Mouse (Mus musculus) kidney, adult 2 months (tissue): Measurements from ENCODE around the gene Gzma. TPM values are rescaled to one million over a fixed set of nuclear protein-coding genes. Genes with fewer than 3 reads are reported as not detected.
A peak's percentile ranks its signal among the peaks of the same experiment; 100 is the strongest.

ENCODE experiments used
- DNase-seq: peaks from one replicate; pipeline ENCODE4 v3.0.0; 2021
- H3K27ac ChIP-seq: fragments of 200-500 bp; 2 replicates; pipeline ENCODE4 v1.5.1; 2012; ENCODE audit warnings: low read depth, low read length, control low read depth, inconsistent platforms; ENCODE audit not compliant: insufficient read depth
- H3K27me3 ChIP-seq: fragments of 200-500 bp; replicated peaks from 2 replicates; pipeline ENCODE4 v1.6.1; 2012; ENCODE audit warnings: mild to moderate bottlenecking, moderate library complexity, low read length, inconsistent platforms; ENCODE audit not compliant: control insufficient read depth, insufficient read depth
- H3K36me3 ChIP-seq: fragments of 200-500 bp; 2 replicates; pipeline ENCODE4 v1.6.1; 2012; ENCODE audit warnings: mild to moderate bottlenecking, moderate library complexity, low read length, inconsistent platforms; ENCODE audit not compliant: control insufficient read depth, insufficient read depth
- H3K4me1 ChIP-seq: fragments of 200-500 bp; 2 replicates; pipeline ENCODE4 v1.6.1; 2011; ENCODE audit warnings: low read length; ENCODE audit not compliant: control insufficient read depth, insufficient read depth
- H3K4me3 ChIP-seq: fragments of 200-500 bp; 2 replicates; pipeline ENCODE4 v1.5.1; 2011; ENCODE audit warnings: mild to moderate bottlenecking, low read depth, low read length, control low read depth; ENCODE audit not compliant: insufficient read depth
- CTCF ChIP-seq: fragments of 200-500 bp; conservative IDR thresholded peaks from 2 replicates; pipeline ENCODE4 v1.5.1; 2011; ENCODE audit warnings: low read depth, mild to moderate bottlenecking, control low read depth, low read length, moderate library complexity, mixed read lengths; ENCODE audit not compliant: insufficient read depth, insufficient read length
- POLR2A ChIP-seq: fragments of 200-500 bp; IDR thresholded peaks from one replicate; pipeline ENCODE4 v1.6.1; 2011; ENCODE audit warnings: low read depth, low read length, control low read depth
- WGBS: fragments of 180-500 bp; shearing (Covaris S2); methylation state at CpG from one replicate; pipeline ENCODE4 v1.1.7; 2018; 5-methylcytosine and 5-hydroxymethylcytosine counted together
- polyA plus RNA-seq: library from polyadenylated mRNA; depleted of rRNA; stranded (reverse); fragments of >200 nt; gene quantifications from 2 replicates; pipeline ENCODE4 v1.2.3, GENCODE M21; 2012; rRNA removed

Gene Gzma
- polyA plus RNA-seq, 1 experiment: 1.1 TPM

DNA sequence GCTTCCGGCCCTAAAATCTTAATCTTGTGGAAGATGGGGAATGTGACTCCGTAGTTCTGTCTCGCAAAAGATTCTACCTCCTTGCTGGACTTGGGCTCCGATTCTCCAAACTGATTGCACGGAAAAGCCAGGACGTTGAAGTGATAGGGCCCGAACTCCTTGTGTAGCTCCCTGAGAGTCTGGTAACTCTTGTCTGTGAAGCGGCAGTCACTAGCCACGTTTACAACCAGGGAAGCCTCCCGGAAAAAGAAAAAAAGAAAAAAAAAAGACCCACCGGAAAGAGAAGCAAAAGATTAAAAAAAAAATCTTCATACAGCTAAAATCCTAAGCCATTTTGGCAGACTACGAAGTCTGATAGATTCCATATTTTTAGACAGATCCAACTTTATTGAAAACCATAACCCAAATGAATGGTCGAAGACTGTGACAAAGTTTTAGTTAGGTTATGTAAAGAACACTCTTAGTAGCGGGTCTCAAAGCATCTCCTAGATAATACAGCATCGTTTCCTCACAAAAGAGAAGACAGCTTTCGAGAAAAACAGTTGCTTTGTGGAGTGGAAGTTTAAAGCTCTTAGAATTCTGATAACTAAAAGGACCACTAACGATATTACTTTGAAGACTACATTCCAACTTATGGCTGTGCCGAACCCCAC, 55.2 kb downstream of the Gzma start:
- DNase-seq: no peak
- H3K27ac ChIP-seq: peak overlapping the region; percentile 78
- WGBS: 16% methylated on average over 18 of the region's 18 CpGs
- peak overlapping the region; percentile 64 for H3K4me3 ChIP-seq
- no peaks in the 10 kb centered on the region for H3K36me3 ChIP-seq
- H3K27me3 ChIP-seq: no peaks in the 10 kb centered on the region
- no peak for TF ChIP-seq POLR2A
- TF ChIP-seq CTCF: no peak
- H3K4me1 ChIP-seq: no peaks in the 10 kb centered on the region

- Histone ChIP-seq H3K27ac (no peak overlapping the region), H3K4me1 (no peaks in the 10 kb centered on the region), H3K4me3 (peak overlapping the region; percentile 29; the same call in 1 of the 2 replicates), H3K27me3 (no peaks in the 10 kb centered on the region), H3K36me3 (no peaks in the 10 kb centered on the region)
- DNase-seq: no peak
- no peak for TF ChIP-seq CTCF
- TF ChIP-seq POLR2A: no peak
- WGBS: 57% methylated on average over 3 of the region's 3 CpGs
These were observed 55.9 kb downstream of the Gzma start for GRCm38 (mm10) chr13:113044876-113045275.

Other genes with a start within 250 kb of the Gzma start
- gene Mtrex, start 173.6 kb downstream of the Gzma start, polyA plus RNA-seq: 7.9 and 10.6 TPM in 2 replicates
- 3.9 and 4.0 TPM in 2 replicates for gene Dhx29, start 173.5 kb downstream of the Gzma start, polyA plus RNA-seq
- 0.47 and 1.1 TPM in 2 replicates for gene Ccno, start 113.2 kb downstream of the Gzma start, polyA plus RNA-seq
- gene Mcidas, start 107.1 kb downstream of the Gzma start, polyA plus RNA-seq: not detected in 2 replicates
- 0.05 TPM in 1 of 2 replicates, not detected in the other for gene Cdc20b, start 65.9 kb downstream of the Gzma start, polyA plus RNA-seq
- 6.5 and 9.2 TPM in 2 replicates for gene Gpx8, start 54.6 kb downstream of the Gzma start, polyA plus RNA-seq
- 16.4 and 16.6 TPM in 2 replicates for gene Esm1, start 108.7 kb upstream of the Gzma start, polyA plus RNA-seq
- not detected in 2 replicates for gene Gzmk, start 124.9 kb upstream of the Gzma start, polyA plus RNA-seq
- 6.9 and 10.0 TPM in 2 replicates for gene BC067074, start 192.2 kb upstream of the Gzma start, polyA plus RNA-seq